Mouse (Mus musculus): Measurements from ENCODE around the gene Exoc6b. TPM values are rescaled to one million over a fixed set of nuclear protein-coding genes. Genes with fewer than 3 reads are reported as not detected.

Gene Exoc6b
- polyA plus RNA-seq, 1 experiment from 2014 or later: 2.7 TPM

DNA sequence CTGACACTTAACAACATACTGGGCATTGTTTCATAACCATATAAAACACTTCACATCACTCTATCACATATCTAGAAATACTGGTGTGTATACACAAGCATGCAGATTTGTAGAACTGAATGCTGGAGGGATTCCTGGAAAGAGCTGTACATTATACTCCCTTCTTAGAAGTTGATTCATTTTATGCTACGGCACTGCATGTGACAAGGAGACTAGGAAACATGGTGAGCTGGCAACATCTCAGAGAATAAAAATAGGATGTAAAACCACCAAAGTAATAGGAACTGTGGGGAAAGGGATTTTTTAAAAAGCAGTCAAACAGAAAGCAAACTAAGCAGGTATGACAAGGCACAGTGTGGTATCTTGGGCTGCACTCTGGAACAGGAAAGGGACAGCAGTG lies 408.3 kb downstream of the Exoc6b start:
- no peak overlapping the region for H3K27ac ChIP-seq (replicated peaks)
- no peak overlapping the region for H3K4me3 ChIP-seq (replicated peaks)
- H3K36me3 ChIP-seq (replicated peaks): no peaks in the 10 kb centered on the region
- H3K4me1 ChIP-seq (replicated peaks): 0 out of 2 replicates have a peak, but pooled peaks cover 4% of the 10 kb centered on the region
- no peak for ATAC-seq (ENCODE audit: insufficient read depth)
- no peaks in the 10 kb centered on the region for H3K9me3 ChIP-seq (replicated peaks)
- no peak overlapping the region for H3K9ac ChIP-seq
- H3K27me3 ChIP-seq: no peaks in the 10 kb centered on the region
- WGBS (ENCODE audit: insufficient replicate concordance): 37% methylated on average over 1 of the region's 1 CpGs
- no peak overlapping the region for H3K4me2 ChIP-seq

DNA sequence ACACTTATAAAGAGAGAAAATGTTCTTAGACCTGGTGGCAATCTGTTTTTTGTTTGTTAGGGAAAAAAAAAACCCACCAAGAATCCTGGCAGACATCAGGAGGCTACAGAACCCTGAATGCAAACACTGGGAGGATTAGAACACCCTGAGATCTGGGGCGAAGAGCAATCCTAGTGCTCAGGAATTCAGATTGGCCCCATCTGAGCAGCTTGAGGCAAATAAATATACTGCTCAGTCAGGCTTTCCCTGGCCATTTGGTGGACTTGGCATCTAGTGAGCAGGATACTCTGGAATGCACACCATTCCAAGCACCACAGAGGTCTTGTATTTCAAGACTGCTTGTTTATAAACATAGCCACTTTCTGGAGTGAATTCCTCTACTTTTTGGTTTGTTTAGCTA lies 412.2 kb downstream of the Exoc6b start:
- ATAC-seq (ENCODE audit: insufficient read depth): no peak
- Histone ChIP-seq H3K36me3 (replicated peaks) (no peaks in the 10 kb centered on the region), H3K9ac (no peak overlapping the region), H3K4me3 (replicated peaks) (no peak overlapping the region), H3K27ac (replicated peaks) (no peak overlapping the region), H3K9me3 (replicated peaks) (no peaks in the 10 kb centered on the region), H3K4me2 (no peak overlapping the region), H3K27me3 (no peaks in the 10 kb centered on the region), H3K4me1 (replicated peaks) (0 out of 2 replicates have a peak, but pooled peaks cover 4% of the 10 kb centered on the region)
- WGBS (ENCODE audit: insufficient replicate concordance): 41% methylated on average over 1 of the region's 1 CpGs

DNA sequence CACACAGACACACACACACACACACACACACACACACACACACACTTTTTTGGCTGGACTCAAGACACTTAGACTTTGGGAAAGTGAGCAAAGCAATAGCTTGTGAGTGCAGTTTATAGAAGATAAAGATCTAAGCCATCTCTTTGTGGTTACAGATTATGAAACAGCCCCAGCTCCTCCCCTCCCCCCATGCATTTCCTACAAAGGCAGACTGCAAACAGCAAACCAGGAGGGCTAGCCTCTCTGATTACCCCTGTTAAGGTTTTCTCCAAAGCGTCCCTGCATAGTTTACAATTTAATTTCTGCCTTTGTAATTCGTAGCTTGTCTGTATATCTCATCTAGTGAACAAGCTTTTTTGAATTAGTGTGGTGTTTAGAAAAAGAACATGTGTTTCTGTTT lies 412.6 kb downstream of the Exoc6b start:
- H3K27ac ChIP-seq (replicated peaks): no peak overlapping the region
- no peaks in the 10 kb centered on the region for H3K9me3 ChIP-seq (replicated peaks)
- no peak overlapping the region for H3K9ac ChIP-seq
- H3K4me1 ChIP-seq (replicated peaks): 0 out of 2 replicates have a peak, but pooled peaks cover 4% of the 10 kb centered on the region
- no peak overlapping the region for H3K4me3 ChIP-seq (replicated peaks)
- H3K4me2 ChIP-seq: no peak overlapping the region
- no peak for ATAC-seq (ENCODE audit: insufficient read depth)
- no peaks in the 10 kb centered on the region for H3K36me3 ChIP-seq (replicated peaks)
- H3K27me3 ChIP-seq: no peaks in the 10 kb centered on the region
- WGBS (ENCODE audit: insufficient replicate concordance): 7% methylated on average over 2 of the region's 2 CpGs

DNA sequence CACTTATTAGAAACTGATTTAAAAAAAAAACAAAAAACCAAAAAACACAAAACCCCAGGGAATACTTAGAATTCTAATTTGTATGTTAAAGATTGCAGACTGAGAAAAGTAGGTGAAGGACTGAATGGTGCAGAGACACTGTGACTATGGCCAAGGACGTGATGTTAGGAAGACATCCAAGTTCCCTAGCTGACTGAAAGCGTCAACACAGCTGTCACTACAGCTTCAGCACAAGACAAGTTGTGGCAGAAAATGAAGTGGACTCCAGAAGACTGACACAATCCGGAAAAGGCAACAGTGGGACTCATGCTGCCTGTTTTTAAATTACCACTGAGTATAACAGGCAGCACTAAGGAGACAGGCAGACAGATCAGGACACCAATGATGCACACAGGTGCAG lies 417.4 kb downstream of the Exoc6b start:
- 60% methylated on average over 3 of the region's 3 CpGs for WGBS (ENCODE audit: insufficient replicate concordance)
- Histone ChIP-seq H3K4me1 (replicated peaks) (0 out of 2 replicates have a peak, but pooled peaks cover 4% of the 10 kb centered on the region), H3K36me3 (replicated peaks) (no peaks in the 10 kb centered on the region), H3K27me3 (no peaks in the 10 kb centered on the region), H3K9ac (no peak overlapping the region), H3K9me3 (replicated peaks) (no peaks in the 10 kb centered on the region), H3K4me2 (no peak overlapping the region), H3K4me3 (replicated peaks) (no peak overlapping the region), H3K27ac (replicated peaks) (no peak overlapping the region)
- ATAC-seq (ENCODE audit: insufficient read depth): no peak

DNA sequence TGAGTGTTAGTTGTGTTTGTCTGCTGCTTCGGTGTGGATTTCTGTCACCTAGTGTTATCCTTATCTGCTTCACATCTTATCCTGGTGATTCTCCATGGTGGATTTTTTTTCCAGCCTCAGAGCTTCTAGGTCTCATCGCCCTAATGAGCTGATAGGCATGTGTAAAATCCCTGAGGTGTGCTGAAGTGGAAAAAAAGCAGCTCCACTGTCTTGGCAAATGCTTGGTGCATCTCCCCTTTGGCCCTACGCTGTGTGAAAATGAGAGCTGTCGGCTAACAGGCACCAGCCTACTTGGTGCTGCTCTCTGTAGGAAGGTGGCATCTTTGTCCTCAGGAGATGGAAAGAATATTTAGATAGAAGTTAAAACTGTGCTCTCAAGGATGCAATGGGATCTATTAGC lies 422.1 kb downstream of the Exoc6b start:
- H3K9ac ChIP-seq: no peak overlapping the region
- no peaks in the 10 kb centered on the region for H3K36me3 ChIP-seq (replicated peaks)
- no peaks in the 10 kb centered on the region for H3K27me3 ChIP-seq
- ATAC-seq (ENCODE audit: insufficient read depth): no peak
- H3K27ac ChIP-seq (replicated peaks): no peak overlapping the region
- no peak overlapping the region for H3K4me3 ChIP-seq (replicated peaks)
- 53% methylated on average over 4 of the region's 4 CpGs for WGBS (ENCODE audit: insufficient replicate concordance)
- H3K4me2 ChIP-seq: no peak overlapping the region
- no peaks in the 10 kb centered on the region for H3K4me1 ChIP-seq (replicated peaks)
- no peaks in the 10 kb centered on the region for H3K9me3 ChIP-seq (replicated peaks)

DNA sequence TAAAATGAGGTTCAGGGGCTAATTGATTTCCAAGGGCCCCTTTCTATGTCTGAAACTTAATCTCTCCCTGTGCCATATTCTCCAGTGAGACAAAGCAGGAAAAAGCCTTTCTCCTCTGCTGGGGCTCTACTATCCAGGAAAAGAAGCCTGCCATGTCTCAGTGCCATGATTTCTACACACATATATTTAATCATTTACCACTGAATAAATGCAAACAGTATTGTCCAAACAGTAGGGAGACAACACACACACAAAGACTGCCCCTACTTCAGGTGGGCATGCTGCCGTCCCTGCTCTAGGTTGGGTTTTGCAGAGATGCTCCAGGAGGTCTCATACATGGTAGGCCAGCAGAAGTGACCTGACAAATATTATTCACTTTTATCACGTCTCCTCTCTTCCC lies 422.6 kb downstream of the Exoc6b start:
- ATAC-seq (ENCODE audit: insufficient read depth): no peak
- Histone ChIP-seq H3K4me2 (no peak overlapping the region), H3K36me3 (replicated peaks) (no peaks in the 10 kb centered on the region), H3K4me1 (replicated peaks) (no peaks in the 10 kb centered on the region), H3K27me3 (no peaks in the 10 kb centered on the region), H3K9me3 (replicated peaks) (no peaks in the 10 kb centered on the region), H3K27ac (replicated peaks) (no peak overlapping the region), H3K4me3 (replicated peaks) (no peak overlapping the region), H3K9ac (no peak overlapping the region)
- 43% methylated on average over 2 of the region's 2 CpGs for WGBS (ENCODE audit: insufficient replicate concordance)

DNA sequence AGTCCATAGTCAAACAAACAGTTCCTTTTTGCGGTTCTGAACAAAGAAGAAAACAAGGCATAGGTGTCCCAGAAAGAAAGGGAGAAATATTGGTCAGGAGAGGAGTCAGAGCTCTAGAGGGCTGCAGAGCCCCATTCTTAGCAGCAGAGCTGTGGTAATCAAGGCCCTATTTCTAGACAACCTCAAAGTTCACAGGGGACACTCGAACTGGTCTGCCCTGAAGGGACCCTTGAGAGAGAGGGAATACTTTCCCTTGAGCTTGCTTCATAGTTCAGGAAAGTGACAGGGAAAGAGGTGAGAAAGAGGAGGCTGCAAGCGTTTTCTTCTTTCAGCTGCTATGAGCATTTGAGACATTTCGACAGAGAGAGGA lies 428.3 kb downstream of the Exoc6b start:
- 31% methylated on average over 4 of the region's 4 CpGs for WGBS (ENCODE audit: insufficient replicate concordance)
- ATAC-seq (ENCODE audit: insufficient read depth): no peak
- no peak overlapping the region for H3K4me3 ChIP-seq (replicated peaks)
- H3K36me3 ChIP-seq (replicated peaks): no peaks in the 10 kb centered on the region
- H3K27me3 ChIP-seq: no peaks in the 10 kb centered on the region
- H3K27ac ChIP-seq (replicated peaks): no peak overlapping the region
- H3K9ac ChIP-seq: no peak overlapping the region
- H3K4me2 ChIP-seq: no peak overlapping the region
- H3K4me1 ChIP-seq (replicated peaks): peaks cover 13% of the 10 kb centered on the region
- H3K9me3 ChIP-seq (replicated peaks): no peaks in the 10 kb centered on the region

DNA sequence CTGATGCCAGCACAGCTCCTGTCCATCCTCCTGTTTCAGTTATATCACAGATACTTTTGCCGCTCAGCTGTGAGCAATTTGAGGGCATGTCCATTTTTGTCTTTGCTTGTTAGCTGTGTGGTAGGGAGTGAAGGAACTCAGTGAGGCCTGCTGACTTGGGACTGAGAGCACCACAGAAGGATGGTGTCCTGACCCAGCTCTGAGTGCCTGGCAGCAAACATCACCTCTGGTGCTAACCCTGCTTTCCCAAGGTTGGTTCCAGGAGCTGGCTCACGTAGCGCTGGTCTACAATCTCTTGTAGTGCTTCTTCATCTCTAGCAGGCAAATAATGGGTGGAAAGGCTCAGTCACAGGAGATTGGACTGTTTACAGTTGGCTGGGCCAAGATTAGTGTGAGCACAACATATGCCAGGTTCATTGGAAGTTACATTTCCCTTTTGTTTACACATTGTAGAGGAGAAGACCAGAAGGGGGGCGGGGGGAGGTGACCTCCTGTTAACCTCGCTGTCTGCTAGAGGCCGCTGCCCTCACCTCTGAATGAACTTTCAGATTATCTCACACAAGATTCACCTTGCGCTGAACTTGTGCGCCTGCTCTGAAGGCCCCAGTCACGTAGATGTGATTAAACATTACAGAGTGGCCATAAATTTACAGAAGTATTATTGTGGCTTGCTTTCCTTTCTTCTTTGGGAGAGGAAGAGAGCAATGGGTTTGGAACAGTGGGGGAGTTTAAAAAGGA lies 428.8 kb downstream of the Exoc6b start:
- no peak overlapping the region for H3K27ac ChIP-seq (replicated peaks)
- H3K4me3 ChIP-seq (replicated peaks): no peak overlapping the region
- peak; percentile 74 for ATAC-seq (ENCODE audit: insufficient read depth)
- 33% methylated on average over 9 of the region's 9 CpGs for WGBS (ENCODE audit: insufficient replicate concordance)
- peak overlapping the region; percentile 13 for H3K4me2 ChIP-seq
- no peak overlapping the region for H3K9ac ChIP-seq
- H3K36me3 ChIP-seq (replicated peaks): no peaks in the 10 kb centered on the region
- H3K4me1 ChIP-seq (replicated peaks): peaks cover 13% of the 10 kb centered on the region
- H3K9me3 ChIP-seq (replicated peaks): no peaks in the 10 kb centered on the region
- no peaks in the 10 kb centered on the region for H3K27me3 ChIP-seq

DNA sequence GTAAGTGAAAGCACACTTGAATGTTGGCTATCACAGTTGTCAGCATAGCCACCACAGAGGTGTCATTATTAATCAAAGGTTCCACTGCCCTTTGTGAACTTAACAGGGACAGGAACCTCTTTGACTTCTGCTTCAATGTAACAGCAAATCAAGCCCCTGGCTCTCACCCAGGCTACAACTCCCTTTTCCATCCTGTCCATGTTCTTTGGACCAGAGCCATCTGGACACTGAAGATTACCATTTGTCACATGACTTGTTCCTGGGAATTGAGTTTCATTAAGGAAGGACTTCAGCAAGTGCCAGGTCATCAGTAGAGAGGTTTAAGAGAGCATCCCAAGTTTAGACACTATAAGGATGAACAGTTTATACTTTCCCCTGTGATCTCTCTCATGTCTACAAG lies 431.1 kb downstream of the Exoc6b start:
- Histone ChIP-seq H3K4me3 (replicated peaks) (no peak overlapping the region), H3K4me2 (no peak overlapping the region), H3K27ac (replicated peaks) (no peak overlapping the region), H3K4me1 (replicated peaks) (peaks cover 13% of the 10 kb centered on the region), H3K36me3 (replicated peaks) (no peaks in the 10 kb centered on the region), H3K27me3 (no peaks in the 10 kb centered on the region), H3K9me3 (replicated peaks) (no peaks in the 10 kb centered on the region), H3K9ac (no peak overlapping the region)
- no peak for ATAC-seq (ENCODE audit: insufficient read depth)

DNA sequence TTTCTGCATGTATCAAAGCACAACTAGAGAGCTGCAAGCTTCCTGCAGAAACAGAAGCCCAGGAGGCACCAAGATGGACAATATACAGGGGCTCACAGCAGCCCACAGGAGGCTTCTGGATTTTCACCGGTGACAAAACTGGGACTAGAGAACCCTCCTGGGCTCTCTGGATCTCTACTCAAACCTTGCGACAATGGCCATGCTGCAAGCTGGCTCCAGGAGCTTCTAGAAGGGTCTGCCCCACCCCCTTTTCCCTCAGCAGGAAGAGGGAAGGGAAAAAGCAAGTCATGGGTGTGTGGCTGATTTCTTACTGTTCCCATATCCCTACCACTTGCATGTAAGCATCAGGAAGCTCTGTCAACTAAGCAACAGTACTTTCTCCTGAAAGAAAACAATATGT lies 437.7 kb downstream of the Exoc6b start:
- no peak for ATAC-seq (ENCODE audit: insufficient read depth)
- Histone ChIP-seq H3K4me1 (replicated peaks) (0 out of 2 replicates have a peak, but pooled peaks cover 3% of the 10 kb centered on the region), H3K4me2 (no peak overlapping the region), H3K4me3 (replicated peaks) (no peak overlapping the region), H3K9ac (no peak overlapping the region), H3K36me3 (replicated peaks) (no peaks in the 10 kb centered on the region), H3K27ac (replicated peaks) (no peak overlapping the region), H3K27me3 (no peaks in the 10 kb centered on the region), H3K9me3 (replicated peaks) (no peaks in the 10 kb centered on the region)
- 75% methylated on average over 2 of the region's 2 CpGs for WGBS (ENCODE audit: insufficient replicate concordance)

DNA sequence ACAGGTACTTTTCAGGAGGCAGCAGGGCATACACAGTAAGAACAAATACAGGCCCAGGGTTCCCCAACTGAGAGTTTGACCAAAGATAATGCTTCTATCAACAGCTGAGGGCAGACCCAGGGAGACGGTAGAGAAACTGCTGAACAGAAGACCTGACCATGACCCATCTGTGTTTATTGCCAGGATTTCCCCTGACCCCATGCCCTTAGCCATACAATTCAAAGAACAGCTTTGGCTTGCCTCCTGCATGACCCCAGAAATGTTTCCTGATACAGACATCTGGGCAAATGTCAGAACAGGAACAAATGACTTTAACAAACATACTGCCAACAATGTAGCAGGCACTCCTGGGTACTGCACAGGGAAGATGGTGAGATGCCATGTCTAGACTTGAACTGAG lies 439.0 kb downstream of the Exoc6b start:
- H3K27me3 ChIP-seq: no peaks in the 10 kb centered on the region
- no peak for ATAC-seq (ENCODE audit: insufficient read depth)
- H3K4me1 ChIP-seq (replicated peaks): 0 out of 2 replicates have a peak, but pooled peaks cover 3% of the 10 kb centered on the region
- no peak overlapping the region for H3K4me3 ChIP-seq (replicated peaks)
- 7% methylated on average over 1 of the region's 1 CpGs for WGBS (ENCODE audit: insufficient replicate concordance)
- no peaks in the 10 kb centered on the region for H3K36me3 ChIP-seq (replicated peaks)
- no peak overlapping the region for H3K9ac ChIP-seq
- H3K27ac ChIP-seq (replicated peaks): no peak overlapping the region
- H3K9me3 ChIP-seq (replicated peaks): no peaks in the 10 kb centered on the region
- no peak overlapping the region for H3K4me2 ChIP-seq

DNA sequence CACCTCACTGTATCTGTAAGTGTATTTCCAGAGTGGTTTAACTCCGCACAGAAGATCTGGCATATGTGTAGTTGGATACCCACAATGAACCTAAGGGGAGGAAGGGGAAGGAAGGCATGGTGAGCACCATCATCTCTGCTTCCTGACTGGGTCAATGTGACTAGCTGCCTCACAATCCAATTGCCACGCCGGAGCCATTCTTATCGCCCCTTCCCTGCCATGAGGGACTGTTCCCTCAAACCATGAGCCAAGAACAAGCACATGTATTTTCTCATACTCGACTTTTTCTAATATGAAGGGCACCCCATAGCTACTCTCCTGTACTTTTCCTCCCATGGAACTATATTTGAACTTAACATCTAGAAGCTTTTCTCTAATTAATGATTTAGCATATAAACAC lies 440.5 kb downstream of the Exoc6b start:
- no peak for ATAC-seq (ENCODE audit: insufficient read depth)

More for the DNA sequence above, 440.5 kb downstream of the Exoc6b start:
- 0 out of 2 replicates have a peak, but pooled peaks cover 3% of the 10 kb centered on the region for H3K4me1 ChIP-seq (replicated peaks)
- no peak overlapping the region for H3K27ac ChIP-seq (replicated peaks)
- no peaks in the 10 kb centered on the region for H3K9me3 ChIP-seq (replicated peaks)
- H3K4me2 ChIP-seq: no peak overlapping the region
- H3K27me3 ChIP-seq: no peaks in the 10 kb centered on the region
- H3K9ac ChIP-seq: no peak overlapping the region
- H3K4me3 ChIP-seq (replicated peaks): no peak overlapping the region
- no peaks in the 10 kb centered on the region for H3K36me3 ChIP-seq (replicated peaks)
- 59% methylated on average over 5 of the region's 5 CpGs for WGBS (ENCODE audit: insufficient replicate concordance)

Data from liver, embryonic 15.5 days (tissue).